Comparison of ENCODE assay signal across 8 mouse cellular contexts in the genomic region with DNA sequence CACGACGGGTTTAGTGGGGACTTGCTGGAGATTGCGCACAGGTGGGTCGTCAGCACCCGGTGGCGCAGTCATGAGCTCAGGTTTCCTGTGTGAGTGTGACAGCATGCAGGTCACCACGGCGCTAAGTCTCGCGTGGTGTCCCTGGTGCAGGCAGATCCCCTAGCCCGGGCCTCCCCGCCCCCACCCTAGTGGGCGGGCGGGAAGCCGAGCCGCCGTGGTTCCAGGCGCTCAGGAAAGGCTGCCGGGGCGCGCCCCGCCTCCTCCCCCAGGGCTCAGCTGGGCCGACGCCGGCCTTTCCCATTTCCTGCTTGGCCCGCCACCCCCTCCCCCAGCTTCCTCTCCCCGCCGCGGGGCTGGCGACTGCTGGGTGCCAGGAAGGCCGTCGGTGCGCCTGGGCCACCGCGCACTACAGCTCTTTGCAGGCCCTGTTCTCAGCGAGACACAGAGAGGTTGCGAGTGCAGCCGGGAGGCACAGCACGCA. TPM values are rescaled to one million over a fixed set of nuclear protein-coding genes. Genes with fewer than 3 reads are reported as not detected.
DNase-seq lines count a peak whose midpoint lies in the region; ATAC-seq lines count a peak whose summit lies in the region.

No protein-coding gene starts in this region.

- peak overlapping the region; percentile 99 for H3K4me2 ChIP-seq in heart, embryonic 16.5 days (ENCODE audit: low read depth, low read length)
- H3K4me2 ChIP-seq in lung, embryonic 15.5 days: peak overlapping the region; percentile 95
- H3K4me2 ChIP-seq in neural tube, embryonic 15.5 days: peak overlapping the region; percentile 74

- H3K36me3 ChIP-seq in heart, embryonic 16.5 days (ENCODE audit: control insufficient read depth, insufficient read depth): no peaks in the 10 kb centered on the region
- no peaks in the 10 kb centered on the region for H3K36me3 ChIP-seq in lung, embryonic 15.5 days
- no peaks in the 10 kb centered on the region for H3K36me3 ChIP-seq in neural tube, embryonic 15.5 days

- H3K4me1 ChIP-seq in heart, embryonic 16.5 days (ENCODE audit: control insufficient read depth, insufficient read depth, low read length): peaks cover 17% of the 10 kb centered on the region
- H3K4me1 ChIP-seq in lung, embryonic 15.5 days: peaks cover 47% of the 10 kb centered on the region
- H3K4me1 ChIP-seq in neural tube, embryonic 15.5 days: peaks cover 73% of the 10 kb centered on the region

- WGBS in heart, embryonic 16.5 days: 2% methylated on average over 36 of the region's 39 CpGs
- WGBS in lung, embryonic 15.5 days: 0% methylated on average over 35 of the region's 39 CpGs
- WGBS in neural tube, embryonic 15.5 days: 2% methylated on average over 39 of the region's 39 CpGs

- DNase-seq in adrenal gland, postnatal 10 days: peak; percentile 92
- DNase-seq in fibroblast of lung, adult 2 months (ENCODE audit: low read depth): peak; percentile 56
- DNase-seq in kidney, postnatal 10 days: peak; percentile 97
- peak; percentile 79 for DNase-seq in thymus, postnatal 10 days (ENCODE audit: low spot score in 2 of 2)

- H3K4me3 ChIP-seq in heart, embryonic 16.5 days (ENCODE audit: low read length): peak overlapping the region; percentile 49
- peak overlapping the region; percentile 79 for H3K4me3 ChIP-seq in lung, embryonic 15.5 days
- peak overlapping the region; percentile 89 for H3K4me3 ChIP-seq in neural tube, embryonic 15.5 days (replicated peaks)

- no peaks in the 10 kb centered on the region for H3K9me3 ChIP-seq in heart, embryonic 16.5 days (replicated peaks; ENCODE audit: control insufficient read depth, low read length)
- H3K9me3 ChIP-seq in lung, embryonic 15.5 days: no peaks in the 10 kb centered on the region
- no peaks in the 10 kb centered on the region for H3K9me3 ChIP-seq in neural tube, embryonic 15.5 days (replicated peaks)

- peak overlapping the region; percentile 66 for H3K9ac ChIP-seq in heart, embryonic 16.5 days (ENCODE audit: low read length)
- H3K9ac ChIP-seq in lung, embryonic 15.5 days: peak overlapping the region; percentile 62
- H3K9ac ChIP-seq in neural tube, embryonic 15.5 days (replicated peaks): peak overlapping the region; percentile 38

- H3K27ac ChIP-seq in heart, embryonic 16.5 days (ENCODE audit: low read length): peak overlapping the region; percentile 96
- peak overlapping the region; percentile 100 for H3K27ac ChIP-seq in lung, embryonic 15.5 days
- H3K27ac ChIP-seq in neural tube, embryonic 15.5 days (replicated peaks): peak overlapping the region; percentile 88

- no peaks in the 10 kb centered on the region for H3K27me3 ChIP-seq in heart, embryonic 16.5 days (ENCODE audit: control insufficient read depth, insufficient read depth, low read length)
- H3K27me3 ChIP-seq in lung, embryonic 15.5 days: no peaks in the 10 kb centered on the region
- H3K27me3 ChIP-seq in neural tube, embryonic 15.5 days (replicated peaks): no peaks in the 10 kb centered on the region

- ATAC-seq in CD4-positive, CD25-positive, alpha-beta regulatory T cell, adult 4 months: peak; percentile 60
- ATAC-seq in heart, embryonic 16.5 days (replicated peaks; ENCODE audit: extremely low read depth, insufficient read depth, low FRiP score): peak; percentile 70
- ATAC-seq in lung, embryonic 15.5 days (ENCODE audit: borderline replicate concordance, extremely low read depth, low FRiP score, low TSS enrichment): peak; percentile 74
- peak; percentile 47 for ATAC-seq in neural tube, embryonic 15.5 days (ENCODE audit: low FRiP score)

RNA-seq across cellular contexts. Expression of a gene that starts 0.7 kb away (rescaled TPM):
- 10 to 100 TPM in 1 of 2 experiments, 1 to 10 TPM in 1; 5.9 to 15.0 TPM for polyA plus RNA-seq in CD4-positive, CD25-positive, alpha-beta regulatory T cell, adult 4 months (2017; shearing (Covaris generic))
- 10 to 100 TPM; 92.0 to 96.9 TPM for total RNA-seq in adrenal gland, postnatal 10 days (2021)
- polyA plus RNA-seq in heart, embryonic 16.5 days (2015; fragmentation: Nextera tagmentation; extraction: Ambion mirVana): 68.4 and 69.5 TPM in 2 replicates
- polyA plus RNA-seq in lung, embryonic 15.5 days (2015; fragmentation: Nextera tagmentation; extraction: Ambion mirVana): 111 and 122 TPM in 2 replicates
- 170 and 175 TPM in 2 replicates for polyA plus RNA-seq in neural tube, embryonic 15.5 days (2015; fragmentation: Nextera tagmentation; extraction: Ambion mirVana)

RNA-seq across cellular contexts. Expression of a gene that starts 6.5 kb away (rescaled TPM):
- polyA plus RNA-seq in CD4-positive, CD25-positive, alpha-beta regulatory T cell, adult 4 months (2017; shearing (Covaris generic)): under 1 TPM; 0.43 to 0.89 TPM
- total RNA-seq in adrenal gland, postnatal 10 days (2021): 1 to 10 TPM; 3.3 to 3.6 TPM
- 1.8 and 2.3 TPM in 2 replicates for polyA plus RNA-seq in heart, embryonic 16.5 days (2015; fragmentation: Nextera tagmentation; extraction: Ambion mirVana)
- polyA plus RNA-seq in lung, embryonic 15.5 days (2015; fragmentation: Nextera tagmentation; extraction: Ambion mirVana): 1.9 and 2.5 TPM in 2 replicates
- polyA plus RNA-seq in neural tube, embryonic 15.5 days (2015; fragmentation: Nextera tagmentation; extraction: Ambion mirVana): 1.5 and 2.6 TPM in 2 replicates

RNA-seq across cellular contexts. Expression of a gene that starts 15.2 kb away (rescaled TPM):
- 10 to 100 TPM; 26.0 to 58.7 TPM for polyA plus RNA-seq in CD4-positive, CD25-positive, alpha-beta regulatory T cell, adult 4 months (2017; shearing (Covaris generic))
- total RNA-seq in adrenal gland, postnatal 10 days (2021): 10 to 100 TPM; 59.4 to 59.8 TPM
- polyA plus RNA-seq in heart, embryonic 16.5 days (2015; fragmentation: Nextera tagmentation; extraction: Ambion mirVana): 111 and 117 TPM in 2 replicates
- 134 TPM in 2 replicates for polyA plus RNA-seq in lung, embryonic 15.5 days (2015; fragmentation: Nextera tagmentation; extraction: Ambion mirVana)
- polyA plus RNA-seq in neural tube, embryonic 15.5 days (2015; fragmentation: Nextera tagmentation; extraction: Ambion mirVana): 137 and 142 TPM in 2 replicates

RNA-seq across cellular contexts. Expression of a gene that starts 22.8 kb away (rescaled TPM):
- polyA plus RNA-seq in CD4-positive, CD25-positive, alpha-beta regulatory T cell, adult 4 months (2017; shearing (Covaris generic)): not detected
- total RNA-seq in adrenal gland, postnatal 10 days (2021): 1 to 10 TPM in 1 of 2 experiments, under 1 TPM in 1; 0.79 to 1.7 TPM
- 1.2 and 1.6 TPM in 2 replicates for polyA plus RNA-seq in heart, embryonic 16.5 days (2015; fragmentation: Nextera tagmentation; extraction: Ambion mirVana)
- polyA plus RNA-seq in lung, embryonic 15.5 days (2015; fragmentation: Nextera tagmentation; extraction: Ambion mirVana): 0.31 and 0.45 TPM in 2 replicates
- polyA plus RNA-seq in neural tube, embryonic 15.5 days (2015; fragmentation: Nextera tagmentation; extraction: Ambion mirVana): 0.22 TPM in 2 replicates

RNA-seq across cellular contexts. Expression of a gene that starts 50.8 kb away (rescaled TPM):
- 1 to 10 TPM; 7.0 to 9.5 TPM for polyA plus RNA-seq in CD4-positive, CD25-positive, alpha-beta regulatory T cell, adult 4 months (2017; shearing (Covaris generic))
- total RNA-seq in adrenal gland, postnatal 10 days (2021): 10 to 100 TPM; 65.7 to 80.6 TPM
- 35.5 and 36.7 TPM in 2 replicates for polyA plus RNA-seq in heart, embryonic 16.5 days (2015; fragmentation: Nextera tagmentation; extraction: Ambion mirVana)
- 38.5 and 47.7 TPM in 2 replicates for polyA plus RNA-seq in lung, embryonic 15.5 days (2015; fragmentation: Nextera tagmentation; extraction: Ambion mirVana)
- 78.6 TPM in 2 replicates for polyA plus RNA-seq in neural tube, embryonic 15.5 days (2015; fragmentation: Nextera tagmentation; extraction: Ambion mirVana)

Comparison
In these comparisons a context has a peak if more than half of its experiments do, and no peak if none do; other contexts are left out.
1. Peak in every context shown above with its lines: DNase-seq, ATAC-seq, H3K4me3 ChIP-seq and H3K27ac ChIP-seq.